Mouse (Mus musculus): ENCODE measurements around the gene Scube1. TPM values are rescaled to one million over a fixed set of nuclear protein-coding genes. Genes with fewer than 3 reads are reported as not detected.

Scube1 gene
- polyA plus RNA-seq, 1 experiment: 19.3 TPM

GRCm38 (mm10) chr15:83615245-83615644 lies 109.6 kb downstream of the Scube1 start:
- Histone ChIP-seq H3K27me3 (ENCODE audit: control insufficient read depth, insufficient read depth, low read length) (no peaks in the 10 kb centered on the region), H3K27ac (ENCODE audit: insufficient read depth, low read depth, low read length) (no peak overlapping the region), H3K36me3 (ENCODE audit: control insufficient read depth, insufficient read depth, low read length) (no peaks in the 10 kb centered on the region), H3K4me1 (ENCODE audit: control insufficient read depth, insufficient read depth, insufficient read length, low read length) (no peaks in the 10 kb centered on the region), H3K4me3 (ENCODE audit: low read depth, low read length) (no peak overlapping the region)
- TF ChIP-seq CTCF (IDR thresholded peaks at IDR 0.05; ENCODE audit: extremely low read depth, insufficient read length, insufficient replicate concordance, low read depth, low read length): no peak
- TF ChIP-seq POLR2A (IDR thresholded peaks at IDR 0.05; ENCODE audit: low read depth, low read length): no peak
- 83% methylated on average over 3 of the region's 3 CpGs for WGBS

- WGBS: 46% methylated on average over 15 of the region's 15 CpGs
- Histone ChIP-seq H3K4me3 (ENCODE audit: low read depth, low read length) (no peak overlapping the region), H3K27me3 (ENCODE audit: control insufficient read depth, insufficient read depth, low read length) (no peaks in the 10 kb centered on the region), H3K36me3 (ENCODE audit: control insufficient read depth, insufficient read depth, low read length) (no peaks in the 10 kb centered on the region), H3K4me1 (ENCODE audit: control insufficient read depth, insufficient read depth, insufficient read length, low read length) (no peaks in the 10 kb centered on the region), H3K27ac (ENCODE audit: insufficient read depth, low read depth, low read length) (no peak overlapping the region)
- TF ChIP-seq POLR2A (IDR thresholded peaks at IDR 0.05; ENCODE audit: low read depth, low read length): no peak
- TF ChIP-seq CTCF (IDR thresholded peaks at IDR 0.05; ENCODE audit: extremely low read depth, insufficient read length, insufficient replicate concordance, low read depth, low read length): peak; percentile 69; the same call in 1 of the 2 replicates
Measured at GRCm38 (mm10) chr15:83607115-83607802, 117.6 kb downstream of the Scube1 start.

DNA sequence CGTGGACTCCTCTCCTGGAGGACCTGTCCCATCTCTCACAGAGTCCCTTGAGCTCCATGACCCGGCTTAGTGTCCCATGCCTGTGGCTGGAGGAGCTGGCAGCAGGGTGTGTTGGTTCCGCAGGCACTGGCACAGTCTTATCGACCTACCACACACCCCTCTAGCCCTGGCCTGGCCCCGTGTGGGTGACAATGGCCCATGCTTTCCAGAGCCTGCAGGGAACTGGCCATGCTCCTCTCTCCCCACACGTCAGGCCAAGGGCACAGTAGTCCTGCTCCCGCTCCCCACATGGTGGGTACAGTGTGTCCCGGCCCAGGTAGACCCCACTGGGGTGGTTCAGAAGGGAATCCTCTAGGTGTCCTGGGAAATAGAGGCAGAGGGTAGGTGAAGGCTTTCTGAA lies 118.1 kb downstream of the Scube1 start:
- WGBS: 89% methylated on average over 8 of the region's 8 CpGs

GRCm38 (mm10) chr15:83606216-83606615 lies 118.6 kb downstream of the Scube1 start:
- no peaks in the 10 kb centered on the region for H3K27me3 ChIP-seq (ENCODE audit: control insufficient read depth, insufficient read depth, low read length)
- WGBS: 89% methylated on average over 11 of the region's 11 CpGs
- TF ChIP-seq CTCF (IDR thresholded peaks at IDR 0.05; ENCODE audit: extremely low read depth, insufficient read length, insufficient replicate concordance, low read depth, low read length) (no peak), POLR2A (IDR thresholded peaks at IDR 0.05; ENCODE audit: low read depth, low read length) (no peak)
- H3K36me3 ChIP-seq (ENCODE audit: control insufficient read depth, insufficient read depth, low read length): no peaks in the 10 kb centered on the region
- H3K4me1 ChIP-seq (ENCODE audit: control insufficient read depth, insufficient read depth, insufficient read length, low read length): no peaks in the 10 kb centered on the region
- no peak overlapping the region for H3K4me3 ChIP-seq (ENCODE audit: low read depth, low read length)
- no peak overlapping the region for H3K27ac ChIP-seq (ENCODE audit: insufficient read depth, low read depth, low read length)

More for the DNA sequence above, 118.1 kb downstream of the Scube1 start:
- H3K27ac ChIP-seq (ENCODE audit: insufficient read depth, low read depth, low read length): no peak overlapping the region
- no peaks in the 10 kb centered on the region for H3K36me3 ChIP-seq (ENCODE audit: control insufficient read depth, insufficient read depth, low read length)
- no peak overlapping the region for H3K4me3 ChIP-seq (ENCODE audit: low read depth, low read length)
- no peaks in the 10 kb centered on the region for H3K4me1 ChIP-seq (ENCODE audit: control insufficient read depth, insufficient read depth, insufficient read length, low read length)
- no peaks in the 10 kb centered on the region for H3K27me3 ChIP-seq (ENCODE audit: control insufficient read depth, insufficient read depth, low read length)
- TF ChIP-seq CTCF (IDR thresholded peaks at IDR 0.05; ENCODE audit: extremely low read depth, insufficient read length, insufficient replicate concordance, low read depth, low read length): no peak

GRCm38 (mm10) chr15:83603426-83603825 lies 121.4 kb downstream of the Scube1 start:
- Histone ChIP-seq H3K27ac (ENCODE audit: insufficient read depth, low read depth, low read length) (no peak overlapping the region), H3K4me1 (ENCODE audit: control insufficient read depth, insufficient read depth, insufficient read length, low read length) (no peaks in the 10 kb centered on the region), H3K36me3 (ENCODE audit: control insufficient read depth, insufficient read depth, low read length) (no peaks in the 10 kb centered on the region), H3K27me3 (ENCODE audit: control insufficient read depth, insufficient read depth, low read length) (no peaks in the 10 kb centered on the region), H3K4me3 (ENCODE audit: low read depth, low read length) (no peak overlapping the region)
- TF ChIP-seq CTCF (IDR thresholded peaks at IDR 0.05; ENCODE audit: extremely low read depth, insufficient read length, insufficient replicate concordance, low read depth, low read length) (no peak), POLR2A (IDR thresholded peaks at IDR 0.05; ENCODE audit: low read depth, low read length) (no peak)
- 95% methylated on average over 7 of the region's 7 CpGs for WGBS

DNA sequence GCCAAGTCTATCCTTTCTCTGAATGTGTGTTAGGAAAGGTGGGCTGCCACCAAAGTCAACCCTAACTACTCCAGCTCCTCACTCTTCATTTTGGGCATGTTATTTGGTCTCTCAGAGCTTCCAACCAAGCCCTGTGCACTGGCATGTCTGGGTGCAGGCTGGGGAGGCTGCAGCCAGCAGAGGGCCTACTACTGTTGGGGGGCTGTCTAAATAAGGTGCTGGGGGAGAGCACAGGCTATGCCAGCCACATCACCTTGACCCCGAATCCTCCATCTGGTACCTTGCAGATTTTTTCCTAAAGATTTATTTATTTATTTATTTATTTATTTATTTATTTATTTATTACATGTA lies 121.8 kb downstream of the Scube1 start:
- 87% methylated on average over 1 of the region's 1 CpGs for WGBS
- no peak overlapping the region for H3K4me3 ChIP-seq (ENCODE audit: low read depth, low read length)
- H3K4me1 ChIP-seq (ENCODE audit: control insufficient read depth, insufficient read depth, insufficient read length, low read length): no peaks in the 10 kb centered on the region
- 0 out of 2 replicates have a peak overlapping the region, but pooled peaks have one; percentile 2 for H3K27ac ChIP-seq (ENCODE audit: insufficient read depth, low read depth, low read length)
- H3K36me3 ChIP-seq (ENCODE audit: control insufficient read depth, insufficient read depth, low read length): no peaks in the 10 kb centered on the region
- TF ChIP-seq CTCF (IDR thresholded peaks at IDR 0.05; ENCODE audit: extremely low read depth, insufficient read length, insufficient replicate concordance, low read depth, low read length): no peak
- TF ChIP-seq POLR2A (IDR thresholded peaks at IDR 0.05; ENCODE audit: low read depth, low read length): no peak
- H3K27me3 ChIP-seq (ENCODE audit: control insufficient read depth, insufficient read depth, low read length): no peaks in the 10 kb centered on the region

- no peak for TF ChIP-seq CTCF (IDR thresholded peaks at IDR 0.05; ENCODE audit: extremely low read depth, insufficient read length, insufficient replicate concordance, low read depth, low read length)
- TF ChIP-seq POLR2A (IDR thresholded peaks at IDR 0.05; ENCODE audit: low read depth, low read length): no peak
- no peaks in the 10 kb centered on the region for H3K27me3 ChIP-seq (ENCODE audit: control insufficient read depth, insufficient read depth, low read length)
- no peaks in the 10 kb centered on the region for H3K4me1 ChIP-seq (ENCODE audit: control insufficient read depth, insufficient read depth, insufficient read length, low read length)
- no peak overlapping the region for H3K4me3 ChIP-seq (ENCODE audit: low read depth, low read length)
- 59% methylated on average over 13 of the region's 13 CpGs for WGBS
- no peaks in the 10 kb centered on the region for H3K36me3 ChIP-seq (ENCODE audit: control insufficient read depth, insufficient read depth, low read length)
- 0 out of 2 replicates have a peak overlapping the region, but pooled peaks have one; percentile 33 for H3K27ac ChIP-seq (ENCODE audit: insufficient read depth, low read depth, low read length)
Measured at GRCm38 (mm10) chr15:83602372-83603045, 122.3 kb downstream of the Scube1 start.
